Mouse (Mus musculus) embryonic facial prominence, embryonic 12.5 days (tissue): ENCODE measurements around the gene Arf3. TPM values are rescaled to one million over a fixed set of nuclear protein-coding genes. Genes with fewer than 3 reads are reported as not detected.

ENCODE experiments used
- ATAC-seq: fragments of 200-750 bp; cut with Nextera tagmentation; 2 replicates; pipeline ENCODE4 v1.8.0; 2017; ENCODE audit not compliant: insufficient number of reproducible peaks, insufficient read depth, low FRiP score, low TSS enrichment
- H3K27ac ChIP-seq: fragments of 300-500 bp; sonication (generic); 2 replicates; pipeline ENCODE4 v1.5.1; 2016; ENCODE audit warnings: mild to moderate bottlenecking
- H3K27me3 ChIP-seq: fragments of 300-500 bp; sonication (generic); 2 replicates; pipeline ENCODE4 v1.6.1; 2016; ENCODE audit warnings: mild to moderate bottlenecking, moderate library complexity
- H3K36me3 ChIP-seq: fragments of 300-500 bp; sonication (generic); 2 replicates; pipeline ENCODE4 v1.6.1; 2016; ENCODE audit warnings: mild to moderate bottlenecking
- H3K4me1 ChIP-seq: fragments of 300-500 bp; sonication (generic); 2 replicates; pipeline ENCODE4 v1.6.1; 2016
- H3K4me2 ChIP-seq: fragments of 300-500 bp; sonication (generic); replicated peaks from 2 replicates; pipeline ENCODE4 v1.6.1; 2016; ENCODE audit warnings: mild to moderate bottlenecking, moderate library complexity
- H3K4me3 ChIP-seq: fragments of 300-500 bp; sonication (generic); 2 replicates; pipeline ENCODE4 v1.5.1; 2016; ENCODE audit warnings: mild to moderate bottlenecking
- H3K9ac ChIP-seq: fragments of 300-500 bp; sonication (generic); 2 replicates; pipeline ENCODE4 v1.6.1; 2016; ENCODE audit warnings: mild to moderate bottlenecking, moderate library complexity
- H3K9me3 ChIP-seq: fragments of 300-500 bp; sonication (generic); 2 replicates; pipeline ENCODE4 v1.6.1; 2016; ENCODE audit warnings: mild to moderate bottlenecking, moderate library complexity
- WGBS: fragments of 180-500 bp; shearing (Covaris S2); methylation state at CpG from one replicate; pipeline ENCODE4 v1.1.7; 2016; 5-methylcytosine and 5-hydroxymethylcytosine counted together
- polyA plus RNA-seq: library from polyadenylated mRNA; unstranded; fragments of >200 nt; fragmentation: Nextera tagmentation; extraction: Ambion mirVana; gene quantifications from 2 replicates; pipeline ENCODE4 v1.2.1, GENCODE M21; 2016

The Arf3 gene
- polyA plus RNA-seq, 1 experiment from 2014 or later: 51.2 TPM

DNA sequence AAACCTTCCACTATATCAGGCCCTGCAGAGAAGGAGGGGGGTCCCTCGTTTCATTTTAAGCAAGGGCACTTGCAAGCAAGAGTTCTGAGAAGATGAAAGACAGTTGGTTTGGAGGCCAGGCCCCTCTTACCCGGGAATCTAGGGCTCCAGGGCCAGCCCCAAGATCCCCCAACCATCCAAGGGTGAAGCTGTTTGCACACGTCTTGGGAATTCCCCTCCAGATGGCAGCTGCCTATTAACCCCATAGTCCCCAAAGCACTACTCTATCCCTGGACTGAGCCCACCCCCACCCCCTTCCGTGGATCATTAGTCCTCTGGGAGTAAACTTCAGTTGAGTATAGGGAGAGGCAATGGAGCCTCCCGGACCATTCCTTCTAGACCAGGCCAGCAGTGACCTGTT, 12.5 kb upstream of the Arf3 start:
- Histone ChIP-seq H3K4me3 (no peak overlapping the region), H3K9me3 (no peaks in the 10 kb centered on the region), H3K4me1 (peaks cover 38% of the 10 kb centered on the region), H3K9ac (no peak overlapping the region), H3K4me2 (no peak overlapping the region), H3K27me3 (peaks cover 97% of the 10 kb centered on the region), H3K27ac (no peak overlapping the region), H3K36me3 (no peaks in the 10 kb centered on the region)
- no peak for ATAC-seq
- 3% methylated on average over 5 of the region's 5 CpGs for WGBS

GRCm38 (mm10) chr15:98774096-98774495, 11.1 kb upstream of the Arf3 start:
- Histone ChIP-seq H3K27ac (no peak overlapping the region), H3K9ac (no peak overlapping the region), H3K4me3 (no peak overlapping the region), H3K4me1 (peaks cover 34% of the 10 kb centered on the region), H3K36me3 (no peaks in the 10 kb centered on the region), H3K4me2 (no peak overlapping the region), H3K9me3 (no peaks in the 10 kb centered on the region), H3K27me3 (peaks cover 95% of the 10 kb centered on the region)
- no peak for ATAC-seq
- WGBS: 13% methylated on average over 15 of the region's 15 CpGs

DNA sequence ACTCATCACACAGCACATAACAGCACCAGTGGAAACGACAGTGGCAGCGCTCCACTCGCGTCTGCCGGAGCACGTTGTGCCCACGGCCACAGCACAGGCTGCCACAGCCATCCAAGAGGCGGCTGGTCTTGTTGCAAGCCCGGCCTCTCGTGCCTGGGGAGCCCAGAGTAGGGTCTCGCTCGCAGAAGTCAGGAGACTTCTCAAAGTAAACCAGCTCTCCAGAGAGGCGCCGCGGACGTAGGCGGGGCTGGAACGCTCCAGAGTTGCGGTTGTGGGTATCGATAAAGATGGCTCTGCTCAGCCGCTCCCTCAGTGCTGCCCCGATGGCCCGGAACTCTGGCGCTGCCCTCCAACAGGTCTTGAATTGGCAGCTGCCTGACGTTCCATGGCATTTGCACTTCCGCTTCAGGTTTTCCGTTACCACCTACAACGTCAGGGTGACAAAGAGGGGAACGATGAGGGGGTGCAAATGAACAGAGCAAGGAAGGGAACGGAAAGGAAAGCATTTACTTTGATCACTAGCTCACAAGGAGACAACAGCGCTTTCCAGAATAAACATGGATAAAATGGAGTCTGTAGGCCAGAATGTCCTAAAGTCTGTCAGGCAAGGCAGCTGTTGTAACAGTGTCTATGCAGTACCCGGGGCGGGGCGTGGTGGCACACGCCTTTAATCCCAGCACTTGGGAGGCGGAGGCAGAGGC, 9.6 kb upstream of the Arf3 start:
- Histone ChIP-seq H3K4me1 (peaks cover 27% of the 10 kb centered on the region), H3K9ac (peak overlapping the region; percentile 5; the same call in 1 of the 2 replicates), H3K4me3 (peak overlapping the region; percentile 35), H3K4me2 (peak overlapping the region; percentile 53), H3K27ac (no peak overlapping the region), H3K27me3 (peaks cover 89% of the 10 kb centered on the region), H3K36me3 (no peaks in the 10 kb centered on the region), H3K9me3 (no peaks in the 10 kb centered on the region)
- ATAC-seq: no peak
- 3% methylated on average over 36 of the region's 36 CpGs for WGBS

DNA sequence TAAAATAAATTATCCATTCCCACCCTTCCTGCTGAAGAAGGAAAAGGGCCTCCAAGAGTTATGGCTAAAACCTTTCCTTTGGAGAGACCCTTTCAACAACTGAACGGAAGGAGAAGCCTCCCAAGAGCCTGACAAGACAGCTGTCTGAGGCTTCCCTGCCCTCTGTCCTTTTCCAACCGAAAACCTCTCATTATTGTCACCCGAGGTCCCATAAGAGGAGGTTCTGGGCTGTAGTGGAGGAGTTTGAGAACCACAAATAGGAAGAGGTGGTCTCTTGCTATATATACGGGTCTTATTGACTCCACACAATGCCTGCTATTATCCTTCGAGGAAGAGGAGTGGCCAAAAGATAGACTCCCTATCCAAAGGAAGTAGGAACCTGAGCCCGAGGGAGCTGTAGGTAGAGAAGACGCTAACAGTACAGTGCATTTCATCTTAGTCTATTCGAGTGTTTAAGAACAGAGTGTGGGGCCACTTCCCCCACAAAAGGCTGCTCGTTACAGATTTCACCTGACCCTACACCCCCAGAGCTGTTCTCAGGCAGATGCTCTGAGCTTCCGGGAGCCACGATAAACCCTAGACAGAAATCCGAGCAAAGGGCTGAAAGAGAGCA, 8.9 kb upstream of the Arf3 start:
- Histone ChIP-seq H3K27me3 (peaks cover 82% of the 10 kb centered on the region), H3K4me2 (peak overlapping the region; percentile 53), H3K9ac (no peak overlapping the region), H3K4me1 (peaks cover 22% of the 10 kb centered on the region), H3K9me3 (no peaks in the 10 kb centered on the region), H3K36me3 (no peaks in the 10 kb centered on the region), H3K27ac (no peak overlapping the region), H3K4me3 (peak overlapping the region; percentile 35)
- 5% methylated on average over 12 of the region's 12 CpGs for WGBS
- ATAC-seq: no peak

DNA sequence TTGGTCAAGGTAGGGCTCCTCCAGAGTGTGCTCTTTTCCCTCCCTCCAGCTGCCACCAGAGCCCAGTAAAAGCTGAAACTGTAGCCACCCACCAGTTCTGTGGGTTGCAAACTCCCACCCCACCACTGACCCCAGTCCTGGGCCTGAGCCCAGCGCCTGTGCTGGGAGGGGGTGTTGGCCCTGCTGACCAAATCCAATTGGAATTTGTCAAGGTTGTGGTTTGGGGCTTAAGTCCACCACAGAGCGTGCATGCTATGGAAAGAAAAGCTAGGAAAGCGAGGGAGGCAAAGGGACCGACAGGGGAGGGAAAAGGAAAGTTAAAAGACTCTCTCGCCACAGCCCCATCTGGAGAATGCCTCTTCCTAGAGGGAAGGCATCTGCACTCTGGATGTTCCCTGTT, 5.2 kb upstream of the Arf3 start:
- no peaks in the 10 kb centered on the region for H3K9me3 ChIP-seq
- no peak overlapping the region for H3K9ac ChIP-seq
- H3K4me2 ChIP-seq: no peak overlapping the region
- H3K4me1 ChIP-seq: peaks cover 17% of the 10 kb centered on the region
- H3K27me3 ChIP-seq: peaks cover 53% of the 10 kb centered on the region
- H3K4me3 ChIP-seq: no peak overlapping the region
- H3K27ac ChIP-seq: no peak overlapping the region
- H3K36me3 ChIP-seq: no peaks in the 10 kb centered on the region
- WGBS: 28% methylated on average over 5 of the region's 5 CpGs
- ATAC-seq: no peak

DNA sequence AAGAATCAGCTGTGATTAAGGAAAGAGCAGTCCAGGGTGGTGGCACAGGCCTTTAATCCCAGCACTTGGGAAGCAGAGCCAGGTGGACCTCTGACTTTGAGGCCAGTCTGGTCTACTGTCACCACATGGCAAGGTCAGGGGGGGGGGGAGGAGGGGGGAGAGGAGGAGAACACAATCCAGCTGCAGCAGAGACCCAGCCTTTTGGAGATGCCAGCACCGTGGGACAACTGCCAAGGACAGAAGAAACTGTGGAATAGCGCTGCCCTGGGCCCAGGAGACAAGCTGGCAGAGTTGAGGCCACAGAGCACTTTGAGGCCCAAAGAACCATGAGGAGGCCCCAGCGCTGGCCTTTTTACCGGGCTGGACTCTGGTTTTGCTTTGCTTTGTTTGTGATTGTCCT, 2.9 kb upstream of the Arf3 start:
- Histone ChIP-seq H3K27me3 (peaks cover 30% of the 10 kb centered on the region), H3K27ac (no peak overlapping the region)
- 78% methylated on average over 4 of the region's 4 CpGs for WGBS

DNA sequence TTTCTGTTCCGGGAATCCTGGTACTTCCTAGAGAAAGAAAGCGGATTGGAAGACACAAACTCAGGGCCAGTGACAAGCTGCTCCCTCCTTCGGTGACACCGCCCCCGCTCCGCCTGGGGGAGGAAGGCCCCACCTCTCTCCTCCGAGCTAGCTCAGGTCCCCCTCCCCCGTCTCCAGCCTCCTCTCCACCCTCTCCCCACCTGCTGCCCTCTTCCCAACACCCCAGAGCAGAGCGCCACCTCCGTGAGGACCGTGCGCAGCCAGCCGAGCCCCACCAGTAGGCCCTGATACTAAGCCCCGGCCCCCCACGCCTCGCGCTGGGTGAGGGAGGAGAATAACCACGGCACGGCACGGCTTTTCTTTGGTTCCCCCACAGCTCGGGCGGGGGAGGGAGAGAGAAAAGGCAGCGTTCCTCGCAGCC, 803 bp downstream of the Arf3 start:
- Histone ChIP-seq H3K4me3 (peak overlapping the region; percentile 98), H3K4me1 (peaks cover 18% of the 10 kb centered on the region), H3K27ac (peak overlapping the region; percentile 86), H3K9ac (peak overlapping the region; percentile 89), H3K36me3 (peaks cover 16% of the 10 kb centered on the region; the same call in 1 of the 2 replicates), H3K4me2 (peak overlapping the region; percentile 89), H3K9me3 (no peaks in the 10 kb centered on the region), H3K27me3 (peaks cover 6% of the 10 kb centered on the region; the same call in 1 of the 2 replicates)
- under 1% methylated on average over 18 of the region's 24 CpGs for WGBS
- ATAC-seq: peak; percentile 68

More for the DNA sequence above, 2.9 kb upstream of the Arf3 start:
- Histone ChIP-seq H3K36me3 (no peaks in the 10 kb centered on the region), H3K9me3 (no peaks in the 10 kb centered on the region), H3K4me3 (no peak overlapping the region), H3K9ac (no peak overlapping the region), H3K4me1 (peaks cover 17% of the 10 kb centered on the region), H3K4me2 (no peak overlapping the region)
- ATAC-seq: no peak

DNA sequence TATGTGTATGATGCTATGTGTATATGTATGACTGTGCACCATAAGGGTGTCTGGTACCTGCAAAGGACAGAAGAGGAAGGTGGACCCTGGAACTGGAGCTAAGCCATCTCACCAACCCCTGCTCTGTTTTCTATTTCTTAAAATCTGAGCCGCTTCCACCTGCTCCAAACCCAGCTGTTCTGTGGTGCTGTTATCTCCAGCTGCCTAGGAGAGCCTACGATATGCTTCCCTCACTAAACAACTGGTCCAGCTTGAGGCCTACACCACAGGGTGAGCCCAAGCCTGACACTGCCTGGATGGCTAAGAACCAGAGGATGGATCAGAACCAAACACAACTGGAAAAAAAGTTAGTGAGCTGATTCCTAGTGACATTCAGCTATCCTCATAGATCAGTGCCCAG, 8.9 kb downstream of the Arf3 start:
- H3K4me3 ChIP-seq: no peak overlapping the region
- H3K27me3 ChIP-seq: no peaks in the 10 kb centered on the region
- no peak overlapping the region for H3K4me2 ChIP-seq
- H3K9ac ChIP-seq: no peak overlapping the region
- ATAC-seq: no peak
- H3K36me3 ChIP-seq: peaks cover 21% of the 10 kb centered on the region
- H3K4me1 ChIP-seq: 0 out of 2 replicates have a peak, but pooled peaks cover 4% of the 10 kb centered on the region
- 92% methylated on average over 2 of the region's 2 CpGs for WGBS
- H3K27ac ChIP-seq: no peak overlapping the region
- no peaks in the 10 kb centered on the region for H3K9me3 ChIP-seq

DNA sequence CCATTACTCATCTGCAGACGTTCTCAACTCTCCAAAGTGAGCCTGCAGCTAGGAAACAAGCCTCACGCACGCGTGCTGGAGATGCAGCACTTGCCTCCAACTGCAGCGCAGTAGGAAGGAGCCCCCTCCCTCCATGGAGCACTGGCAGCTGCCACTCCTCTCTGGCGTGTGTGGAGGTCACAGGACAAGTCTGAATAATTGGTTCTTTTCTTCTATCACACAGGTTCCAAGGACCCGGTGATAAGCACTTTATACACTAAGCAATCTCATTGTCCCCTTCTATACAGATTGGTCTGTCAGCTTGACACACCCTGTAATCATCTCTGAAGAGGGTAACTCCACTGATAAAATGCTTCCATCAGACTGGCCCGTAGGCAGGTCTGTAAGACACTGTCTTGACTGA, 10.0 kb downstream of the Arf3 start:
- Histone ChIP-seq H3K27me3 (no peaks in the 10 kb centered on the region), H3K36me3 (peaks cover 12% of the 10 kb centered on the region)
- WGBS: 81% methylated on average over 8 of the region's 8 CpGs

GRCm38 (mm10) chr15:98749093-98749492, 13.9 kb downstream of the Arf3 start:
- H3K27me3 ChIP-seq: no peaks in the 10 kb centered on the region
- no peak overlapping the region for H3K4me3 ChIP-seq
- ATAC-seq: no peak
- H3K27ac ChIP-seq: no peak overlapping the region
- H3K9me3 ChIP-seq: no peaks in the 10 kb centered on the region
- H3K4me1 ChIP-seq: no peaks in the 10 kb centered on the region
- no peak overlapping the region for H3K4me2 ChIP-seq
- WGBS: 98% methylated on average over 2 of the region's 2 CpGs
- H3K36me3 ChIP-seq: peaks cover 8% of the 10 kb centered on the region; the same call in 1 of the 2 replicates
- no peak overlapping the region for H3K9ac ChIP-seq

More for the DNA sequence above, 10.0 kb downstream of the Arf3 start:
- ATAC-seq: no peak
- Histone ChIP-seq H3K4me3 (no peak overlapping the region), H3K9me3 (no peaks in the 10 kb centered on the region), H3K4me1 (0 out of 2 replicates have a peak, but pooled peaks cover 4% of the 10 kb centered on the region), H3K4me2 (no peak overlapping the region), H3K9ac (no peak overlapping the region), H3K27ac (no peak overlapping the region)

GRCm38 (mm10) chr15:98747296-98747695, 15.7 kb downstream of the Arf3 start:
- H3K9me3 ChIP-seq: no peaks in the 10 kb centered on the region
- 77% methylated on average over 6 of the region's 6 CpGs for WGBS
- H3K9ac ChIP-seq: no peak overlapping the region
- H3K4me2 ChIP-seq: no peak overlapping the region
- H3K36me3 ChIP-seq: peaks cover 9% of the 10 kb centered on the region
- no peak overlapping the region for H3K4me3 ChIP-seq
- ATAC-seq: no peak
- no peak overlapping the region for H3K27ac ChIP-seq
- H3K4me1 ChIP-seq: no peaks in the 10 kb centered on the region
- H3K27me3 ChIP-seq: no peaks in the 10 kb centered on the region

DNA sequence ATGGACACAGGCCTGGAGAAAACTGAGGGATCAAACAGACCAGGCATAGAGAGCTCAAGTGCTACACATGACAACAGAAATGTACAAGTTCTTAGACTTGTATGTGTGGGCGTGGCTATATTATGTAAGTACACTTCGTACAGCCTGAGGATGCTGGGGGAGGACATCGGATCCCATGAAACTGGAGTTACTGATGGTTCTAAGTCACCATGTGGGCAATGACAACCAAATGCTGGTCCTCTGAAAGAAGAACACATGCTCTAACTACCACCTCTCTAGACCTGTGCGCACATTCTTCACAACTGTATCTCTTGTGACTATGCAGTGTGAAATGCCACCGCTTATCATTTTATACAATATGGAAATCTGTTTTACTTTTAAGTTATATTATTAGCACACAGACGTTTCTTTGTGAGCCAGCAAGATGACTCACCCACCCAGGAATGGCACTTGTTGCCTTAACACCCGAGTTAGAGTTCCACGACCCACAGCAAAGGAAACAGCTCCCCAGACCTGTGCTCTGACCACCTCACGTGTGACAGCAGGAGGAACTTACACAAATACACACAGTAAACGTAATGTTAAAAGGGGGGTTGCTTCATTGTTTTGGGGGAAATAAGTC, 16.6 kb downstream of the Arf3 start:
- no peak for ATAC-seq
- Histone ChIP-seq H3K4me3 (no peak overlapping the region), H3K9me3 (no peaks in the 10 kb centered on the region), H3K27me3 (no peaks in the 10 kb centered on the region), H3K27ac (no peak overlapping the region), H3K4me2 (no peak overlapping the region), H3K9ac (no peak overlapping the region), H3K36me3 (peaks cover 16% of the 10 kb centered on the region), H3K4me1 (no peaks in the 10 kb centered on the region)
- WGBS: 88% methylated on average over 10 of the region's 10 CpGs
